Mouse (Mus musculus) fibroblast of lung, adult 2 months (primary cell): ENCODE measurements around the gene Disp1.
A peak's percentile ranks its signal among the peaks of the same experiment; 100 is the strongest.

Experiments used
- DNase-seq: peaks from one replicate; pipeline ENCODE4 v3.0.0-alpha.2; 2011; ENCODE audit warnings: low read depth

The Disp1 gene

GRCm38 (mm10) chr1:183084085-183085050 lies 137.0 kb downstream of the Disp1 start:
- peak; percentile 3 for DNase-seq

GRCm38 (mm10) chr1:183082436-183082835 lies 138.9 kb downstream of the Disp1 start:
- DNase-seq = peak; percentile 89

DNA sequence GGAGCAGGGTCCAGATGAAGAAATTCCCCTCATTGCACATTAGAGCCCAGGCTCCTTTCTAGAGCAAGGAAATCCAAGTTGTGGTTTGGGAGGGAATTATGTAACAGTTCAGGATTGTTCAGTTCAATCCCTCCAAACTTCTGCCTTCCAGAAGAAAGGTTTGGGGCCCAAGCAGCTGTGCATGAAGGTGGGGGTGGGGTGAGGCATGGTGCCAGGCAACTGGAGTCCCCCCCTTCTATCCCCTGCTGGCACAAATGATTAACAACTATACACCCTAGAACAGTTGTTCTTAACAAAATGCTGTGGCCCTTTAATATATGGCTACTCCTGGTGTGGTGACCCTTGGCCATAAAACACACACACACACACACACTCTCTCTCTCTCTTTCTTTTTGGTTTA lies 140.2 kb downstream of the Disp1 start:
- DNase-seq = no peak

GRCm38 (mm10) chr1:183075121-183075822 lies 146.1 kb downstream of the Disp1 start:
- no peak for DNase-seq

DNA sequence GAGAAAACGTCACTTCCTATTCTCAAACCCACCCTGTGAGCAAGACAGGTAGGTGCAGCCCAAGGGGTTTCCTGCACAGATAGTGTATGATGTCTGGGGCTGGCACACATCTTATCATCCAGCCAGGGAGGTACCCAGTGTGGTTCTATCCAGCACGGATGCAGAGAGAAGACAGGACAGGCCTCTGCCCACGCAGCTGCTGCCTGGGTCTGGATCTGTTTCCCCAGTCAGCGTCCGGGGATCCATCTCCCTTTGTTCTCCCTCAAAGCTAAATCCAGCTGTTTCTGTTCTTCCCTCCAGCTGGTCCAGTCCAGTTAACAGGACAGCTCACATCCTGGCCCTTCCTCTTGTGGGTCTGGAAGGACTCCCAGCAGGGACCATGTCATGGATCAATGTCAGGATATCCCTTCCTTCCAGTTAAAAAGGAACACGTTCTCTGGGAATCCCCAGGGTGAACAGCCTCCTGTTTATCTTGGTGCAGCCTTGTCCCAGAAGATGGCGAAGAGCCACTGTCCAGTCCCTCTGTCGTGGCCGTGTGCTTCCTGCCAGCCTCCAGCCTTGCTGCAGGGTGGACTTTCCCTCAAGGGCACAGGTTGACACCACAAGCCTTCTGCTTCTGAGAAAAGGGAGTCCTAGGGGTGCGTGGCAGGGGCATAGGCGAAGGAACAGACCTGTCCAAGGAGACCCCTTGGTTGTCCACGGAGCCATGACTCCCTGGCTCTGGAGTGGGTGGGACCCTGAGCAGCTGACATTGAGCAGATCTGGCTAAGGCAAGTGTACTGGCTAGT lies 148.9 kb downstream of the Disp1 start:
- DNase-seq = peak; percentile 64

- DNase-seq = no peak
Measured at GRCm38 (mm10) chr1:183069954-183070649, 151.2 kb downstream of the Disp1 start.

GRCm38 (mm10) chr1:183067807-183068206 lies 153.5 kb downstream of the Disp1 start:
- peak; percentile 92 for DNase-seq

- DNase-seq = no peak
Measured at GRCm38 (mm10) chr1:183066981-183067380, 154.3 kb downstream of the Disp1 start.

DNA sequence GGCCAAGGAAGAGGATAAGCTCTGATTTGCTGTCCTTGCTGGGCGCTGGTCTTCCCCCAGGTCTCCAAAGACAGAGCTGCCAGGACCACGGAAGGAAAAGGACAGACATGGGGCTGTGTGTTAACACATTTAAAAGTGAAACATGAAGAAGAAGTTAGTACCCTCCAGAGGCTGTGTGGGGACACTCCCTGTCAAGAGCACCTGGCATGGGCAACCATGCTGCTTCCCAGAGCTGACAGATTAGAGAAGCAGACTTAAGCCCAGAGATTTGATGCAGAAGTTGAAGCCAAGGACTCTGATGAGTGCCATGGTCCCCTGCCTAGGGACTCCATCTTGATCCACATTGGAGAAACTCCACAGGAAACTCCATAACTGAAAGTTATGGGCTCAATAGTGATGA lies 160.7 kb downstream of the Disp1 start:
- no peak for DNase-seq

- DNase-seq = no peak
Measured at GRCm38 (mm10) chr1:183056289-183056655, 165.1 kb downstream of the Disp1 start.

GRCm38 (mm10) chr1:183055608-183056288 lies 165.6 kb downstream of the Disp1 start:
- DNase-seq = no peak

DNA sequence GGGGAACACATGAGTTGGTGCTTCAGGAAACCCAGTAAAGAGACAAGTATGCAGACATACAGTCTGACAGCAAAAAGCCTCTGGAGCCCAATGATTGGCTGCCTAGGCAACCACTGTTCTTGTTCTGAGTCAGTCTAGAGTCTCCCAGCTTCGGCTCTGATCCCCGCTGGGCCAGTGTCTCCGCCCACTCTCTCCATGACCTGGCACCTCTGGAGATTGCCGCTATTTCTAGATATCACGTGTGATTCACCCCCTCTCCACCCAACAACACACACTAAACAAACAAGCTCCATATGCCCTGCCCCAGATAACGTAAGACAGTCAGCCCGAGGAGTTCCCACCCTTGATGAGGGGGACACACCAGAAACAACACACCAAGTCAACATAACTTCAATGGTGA lies 168.7 kb downstream of the Disp1 start:
- no peak for DNase-seq

- no peak for DNase-seq
Measured at GRCm38 (mm10) chr1:183049295-183049694, 172.0 kb downstream of the Disp1 start.

- no peak for DNase-seq
Measured at GRCm38 (mm10) chr1:183047913-183048523, 173.3 kb downstream of the Disp1 start.

DNA sequence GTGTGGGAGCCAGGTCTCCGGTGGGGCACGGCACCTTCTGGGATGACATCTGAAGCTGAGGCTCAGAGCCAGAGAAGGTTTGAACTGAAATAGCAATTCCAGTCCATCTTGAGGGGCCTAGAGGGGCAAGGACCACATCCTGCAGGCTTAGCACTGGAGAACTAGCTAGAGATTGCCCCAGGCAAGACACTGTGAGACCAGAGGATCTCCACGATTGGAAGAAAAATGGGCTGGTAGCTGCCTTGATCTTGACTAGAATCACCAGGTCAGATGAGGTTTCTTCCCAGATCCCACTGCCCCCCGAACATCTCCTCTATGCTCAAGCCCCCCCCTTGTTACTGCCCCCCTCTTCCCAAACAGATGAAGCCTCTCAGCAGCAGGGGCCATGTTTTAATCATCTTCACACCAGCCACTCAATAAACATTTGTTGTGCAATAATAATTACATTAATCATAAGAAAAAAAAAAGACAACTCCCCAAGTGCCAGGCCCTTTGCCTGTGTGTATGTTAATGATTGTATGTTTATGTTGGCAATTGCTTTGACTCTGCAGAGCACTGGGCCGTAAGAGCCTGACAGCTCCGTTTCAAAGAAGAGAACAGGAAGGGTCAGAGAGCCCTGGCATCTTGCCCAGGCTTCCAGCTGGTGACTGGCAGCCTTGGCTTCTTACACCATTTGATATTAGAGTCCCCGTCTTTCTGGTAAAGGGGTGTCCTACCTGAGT lies 174.0 kb downstream of the Disp1 start:
- no peak for DNase-seq

GRCm38 (mm10) chr1:183046081-183046480 lies 175.2 kb downstream of the Disp1 start:
- no peak for DNase-seq

- DNase-seq = no peak
Measured at GRCm38 (mm10) chr1:183043161-183043812, 178.0 kb downstream of the Disp1 start.

DNA sequence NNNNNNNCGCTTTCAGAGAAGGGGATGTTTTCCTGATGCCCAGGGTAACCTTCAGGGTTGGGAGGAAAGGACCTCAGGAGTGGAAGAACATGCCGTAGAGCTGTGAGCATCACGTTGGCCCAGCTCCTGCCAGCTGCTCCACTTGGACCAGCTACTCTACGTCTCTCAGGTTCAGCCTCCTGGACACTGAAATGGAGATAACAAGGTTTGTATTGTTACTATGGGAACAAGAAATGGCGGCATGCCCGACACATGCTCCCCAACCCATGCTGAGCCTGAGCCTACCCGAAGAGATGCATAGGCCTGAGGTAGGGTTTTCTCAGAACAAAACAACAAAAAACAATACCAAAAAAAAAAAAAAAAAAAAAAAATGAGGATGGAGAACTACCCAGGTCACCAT lies 179.6 kb downstream of the Disp1 start:
- no peak for DNase-seq

DNA sequence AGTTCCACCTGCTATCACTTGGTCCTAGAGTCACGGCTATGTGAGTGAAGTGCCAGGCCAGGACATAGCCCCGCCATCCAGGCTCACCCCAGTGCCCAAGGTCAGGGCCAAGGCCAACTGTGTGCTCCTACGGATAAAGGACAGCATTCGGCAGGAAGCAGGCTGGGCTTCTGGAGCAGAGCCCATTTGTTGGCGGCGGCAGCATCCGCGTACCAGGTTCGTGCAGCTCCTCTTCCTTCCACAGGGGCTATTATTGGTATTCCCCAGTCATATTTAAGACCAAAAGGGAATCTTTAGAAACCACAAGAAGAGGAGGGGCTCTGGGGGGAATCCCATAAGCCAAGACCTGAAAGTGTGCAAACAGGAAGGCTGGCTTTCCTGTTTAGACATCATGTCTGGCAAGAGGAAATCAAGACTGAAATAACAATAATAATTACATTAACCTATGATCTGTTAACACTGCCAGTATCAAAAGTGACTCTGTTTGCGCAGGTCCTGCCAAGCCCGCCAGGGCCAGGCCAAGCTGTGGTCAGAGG lies 180.4 kb downstream of the Disp1 start:
- DNase-seq = no peak
